Mouse (Mus musculus) heart, adult 2 months (tissue): ENCODE measurements at regions not wholly inside any gene's neighbourhood (a gene's known extent, or its start where the extent isn't known, plus 50 kb on each side); places are given as distances from the start of the nearest gene placed in this dataset.

Source experiments
- DNase-seq, 2 experiments: peaks; one replicate each; pipeline ENCODE4 v3.0.0; 2021
- H3K27ac ChIP-seq: fragments of 200-600 bp; 2 replicates; pipeline ENCODE4 v1.8.1; 2022
- H3K27me3 ChIP-seq: fragments of 200-500 bp; 2 replicates; pipeline ENCODE4 v1.6.1; 2012; ENCODE audit warnings: mild to moderate bottlenecking, low read length, inconsistent platforms, mixed read lengths; ENCODE audit not compliant: control insufficient read depth, insufficient read depth
- H3K36me3 ChIP-seq: fragments of 200-500 bp; 2 replicates; pipeline ENCODE4 v1.6.1; 2012; ENCODE audit warnings: low read length, inconsistent platforms; ENCODE audit not compliant: control insufficient read depth, insufficient read depth
- H3K4me1 ChIP-seq: fragments of 200-500 bp; 2 replicates; pipeline ENCODE4 v1.6.1; 2011; ENCODE audit warnings: low read length; ENCODE audit not compliant: control insufficient read depth, insufficient read depth
- H3K4me3 ChIP-seq: fragments of 200-600 bp; 2 replicates; pipeline ENCODE4 v1.8.1; 2022
- H3K79me2 ChIP-seq: fragments of 200-500 bp; replicated peaks from 2 replicates; pipeline ENCODE4 v1.6.1; 2012; ENCODE audit warnings: mild to moderate bottlenecking, inconsistent platforms, low read length, moderate library complexity, mixed read lengths; ENCODE audit not compliant: control insufficient read depth, insufficient read depth
- H3K9ac ChIP-seq: fragments of 200-500 bp; 2 replicates; pipeline ENCODE4 v1.6.1; 2012; ENCODE audit warnings: low read depth, mild to moderate bottlenecking, control low read depth, inconsistent platforms, low read length, mixed read lengths
- CTCF ChIP-seq: fragments of 200-600 bp; IDR thresholded peaks from 2 replicates; pipeline ENCODE4 v1.8.1; 2022; ENCODE audit warnings: antibody characterized with exemption, mild to moderate bottlenecking, moderate library complexity
- EP300 ChIP-seq: fragments of 200-500 bp; IDR thresholded peaks from 2 replicates; pipeline ENCODE4 v1.6.1; 2011; ENCODE audit warnings: low read depth, low read length, control low read depth; ENCODE audit not compliant: insufficient read depth
- POLR2A ChIP-seq: fragments of 200-500 bp; IDR thresholded peaks from 2 replicates; pipeline ENCODE4 v1.6.1; 2011; ENCODE audit warnings: mild to moderate bottlenecking, low read depth, low read length, control low read depth; ENCODE audit not compliant: insufficient read depth
- WGBS: fragments of 180-500 bp; shearing (Covaris S2); methylation state at CpG from one replicate; pipeline ENCODE4 v1.1.7; 2018; 5-methylcytosine and 5-hydroxymethylcytosine counted together
- intact Hi-C: fragments of 180-260 bp; cut with DNase I; formaldehyde crosslinking; loops from one replicate; pipeline ENCODE4 v1.15.1; 2025

DNA sequence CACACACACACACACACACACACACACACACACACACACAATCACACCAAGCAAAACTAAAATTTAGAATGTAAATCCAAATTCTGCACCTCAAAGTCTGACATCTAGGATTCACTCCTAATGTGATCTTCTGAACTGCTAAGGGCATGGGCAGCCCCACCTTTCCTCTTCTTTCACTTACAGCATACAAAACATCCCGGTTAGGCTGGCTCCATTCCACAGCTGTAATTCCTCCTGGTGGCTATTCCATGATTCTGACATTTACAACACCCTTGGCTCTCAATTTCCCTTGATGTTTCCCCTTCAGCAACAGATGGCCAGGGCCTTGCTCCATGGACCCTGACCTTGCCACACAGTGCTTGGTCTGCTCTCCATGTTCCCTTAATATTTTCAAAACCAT, 423.6 kb upstream of the Sox11 start:
- Histone ChIP-seq H3K36me3 (no peaks in the 10 kb centered on the region), H3K79me2 (no peaks in the 10 kb centered on the region), H3K4me1 (no peaks in the 10 kb centered on the region), H3K27ac (no peak overlapping the region), H3K9ac (no peak overlapping the region), H3K27me3 (no peaks in the 10 kb centered on the region), H3K4me3 (no peak overlapping the region)
- intact Hi-C loops, result no loop called here
- DNase-seq, result no peak
- no peak for TF ChIP-seq EP300
- TF ChIP-seq POLR2A, result no peak
- no peak for TF ChIP-seq CTCF
- WGBS, result 13% methylated on average over 1 of the region's 1 CpGs

DNA sequence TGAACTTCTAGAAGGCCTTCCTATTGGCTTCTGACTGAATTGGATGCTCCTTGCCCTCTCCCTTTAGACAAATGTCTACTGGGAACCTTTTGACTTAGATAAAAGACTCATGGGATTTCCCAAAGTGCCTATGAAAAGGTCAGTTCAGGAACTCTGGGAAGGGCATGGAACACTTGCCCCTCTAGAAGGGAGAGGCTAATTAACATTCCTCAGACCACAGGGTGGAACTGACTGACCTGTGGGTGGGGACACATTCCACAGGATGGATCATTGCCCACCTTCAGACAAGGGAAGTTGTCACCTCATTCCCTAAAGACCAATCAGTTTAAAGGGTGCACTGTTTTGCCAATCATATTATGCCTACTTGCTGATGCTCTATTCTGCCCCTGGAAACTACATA, 416.6 kb upstream of the Sox11 start:
- no peak for DNase-seq
- Histone ChIP-seq H3K27ac (no peak overlapping the region), H3K79me2 (no peaks in the 10 kb centered on the region), H3K4me3 (no peak overlapping the region), H3K36me3 (no peaks in the 10 kb centered on the region), H3K9ac (no peak overlapping the region), H3K4me1 (no peaks in the 10 kb centered on the region), H3K27me3 (no peaks in the 10 kb centered on the region)
- intact Hi-C loops, result no loop called here
- TF ChIP-seq POLR2A, result no peak
- no peak for TF ChIP-seq EP300
- no peak for TF ChIP-seq CTCF

DNA sequence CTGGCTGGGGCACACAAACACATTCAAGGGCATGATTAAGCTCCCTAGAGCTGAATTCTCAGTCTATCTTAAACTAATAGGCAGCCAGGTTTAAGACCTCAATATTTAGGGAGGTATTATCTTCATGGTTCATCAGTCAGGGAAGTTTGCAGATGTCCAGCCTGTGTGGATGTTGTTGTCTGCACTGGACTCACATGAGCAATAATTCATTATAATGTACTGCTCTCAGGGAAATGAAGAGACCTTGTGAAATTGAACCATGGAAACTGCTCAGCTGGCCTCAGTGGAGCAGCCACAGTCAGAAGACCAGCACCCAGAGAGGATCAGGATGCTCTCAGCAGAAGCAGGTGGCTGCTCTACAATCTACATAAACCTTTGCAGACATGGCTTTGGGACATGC, 415.3 kb upstream of the Sox11 start:
- H3K4me3 ChIP-seq, result no peak overlapping the region
- DNase-seq, result no peak

DNA sequence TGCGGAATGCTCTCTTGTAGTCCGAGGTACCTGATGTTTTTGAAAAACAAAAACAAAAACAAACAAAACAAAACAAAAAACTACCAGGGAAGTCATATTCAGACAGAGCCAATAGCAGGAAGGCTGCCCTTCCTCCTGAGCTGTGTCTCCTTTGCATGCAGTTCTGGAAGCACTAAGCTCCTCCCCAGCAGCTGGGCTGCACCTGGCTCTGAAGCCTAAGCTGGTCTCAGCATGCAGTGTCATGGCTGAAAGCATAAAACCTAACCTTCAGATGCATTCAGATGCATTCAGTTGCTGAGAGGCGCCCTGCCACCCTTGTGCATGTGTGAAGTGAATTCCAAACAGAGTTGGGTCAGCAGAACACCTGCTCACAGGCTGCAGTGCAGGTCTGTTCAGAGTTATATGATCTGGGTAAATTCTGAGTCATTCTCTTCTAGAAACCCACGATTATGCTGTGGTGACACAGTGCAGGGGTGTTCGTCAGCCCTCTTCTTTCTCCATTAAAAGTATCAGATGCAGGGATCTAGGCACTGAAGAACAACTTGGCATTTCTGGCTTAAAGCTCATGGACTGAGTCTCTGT, 382.3 kb upstream of the Sox11 start:
- Histone ChIP-seq H3K4me1 (no peaks in the 10 kb centered on the region), H3K36me3 (no peaks in the 10 kb centered on the region), H3K4me3 (no peak overlapping the region), H3K27me3 (no peaks in the 10 kb centered on the region), H3K79me2 (no peaks in the 10 kb centered on the region), H3K27ac (no peak overlapping the region), H3K9ac (no peak overlapping the region)
- TF ChIP-seq EP300 (no peak), CTCF (no peak), POLR2A (no peak)
- 61% methylated on average over 5 of the region's 5 CpGs for WGBS
- intact Hi-C loops, result no loop called here
- no peak for DNase-seq

More for the DNA sequence above, 415.3 kb upstream of the Sox11 start:
- TF ChIP-seq CTCF, result no peak
- TF ChIP-seq EP300, result no peak
- TF ChIP-seq POLR2A, result no peak
- Histone ChIP-seq H3K79me2 (no peaks in the 10 kb centered on the region), H3K36me3 (no peaks in the 10 kb centered on the region), H3K4me1 (no peaks in the 10 kb centered on the region), H3K27ac (no peak overlapping the region), H3K9ac (no peak overlapping the region), H3K27me3 (no peaks in the 10 kb centered on the region)
- intact Hi-C loops, result no loop called here

DNA sequence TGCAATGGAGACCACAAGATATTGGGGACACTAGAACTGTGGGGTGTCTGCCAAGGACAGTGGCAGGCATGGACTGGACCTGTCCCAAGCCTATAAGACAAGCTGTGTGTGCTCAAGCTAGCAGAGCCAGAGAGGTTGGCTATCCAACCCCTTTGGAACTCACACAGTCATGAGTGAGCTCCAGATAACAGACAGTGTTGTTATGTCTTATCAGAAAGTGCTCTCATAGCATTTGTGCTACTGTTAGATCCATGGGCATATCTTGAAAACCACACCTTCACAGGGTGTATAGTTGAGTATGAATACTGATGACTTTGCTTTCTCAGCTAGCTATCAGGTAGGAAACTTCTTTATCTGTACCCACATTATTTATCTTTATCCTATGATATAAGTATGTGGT, 338.1 kb upstream of the Sox11 start:
- H3K9ac ChIP-seq, result no peak overlapping the region
- no peaks in the 10 kb centered on the region for H3K36me3 ChIP-seq
- H3K4me1 ChIP-seq, result no peaks in the 10 kb centered on the region
- H3K27ac ChIP-seq, result no peak overlapping the region
- intact Hi-C loops, result no loop called here
- no peaks in the 10 kb centered on the region for H3K79me2 ChIP-seq
- DNase-seq, result no peak
- no peaks in the 10 kb centered on the region for H3K27me3 ChIP-seq
- no peak overlapping the region for H3K4me3 ChIP-seq
- TF ChIP-seq POLR2A (no peak), EP300 (no peak), CTCF (no peak)

DNA sequence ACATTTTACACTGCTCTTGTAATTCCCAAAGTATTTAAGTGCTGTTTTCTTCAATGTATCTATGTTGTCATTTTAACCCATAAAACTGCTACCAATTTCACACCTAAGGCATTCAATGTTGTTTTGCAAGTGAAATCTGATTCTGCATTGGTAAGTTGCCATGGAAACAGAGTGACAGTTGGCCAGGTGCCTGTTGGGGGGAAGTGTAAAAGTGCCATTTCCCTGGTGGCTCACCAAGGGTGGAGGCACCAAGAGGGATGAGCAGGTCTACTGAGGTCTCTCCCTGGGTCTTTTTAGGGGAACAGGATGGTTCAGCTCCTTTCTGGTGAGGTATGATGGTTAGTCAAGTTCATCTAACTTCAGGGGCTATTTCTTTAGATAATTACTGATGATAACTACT, 331.0 kb upstream of the Sox11 start:
- no peak overlapping the region for H3K4me3 ChIP-seq
- intact Hi-C loops, result no loop called here
- TF ChIP-seq POLR2A (no peak), CTCF (no peak), EP300 (no peak)

DNA sequence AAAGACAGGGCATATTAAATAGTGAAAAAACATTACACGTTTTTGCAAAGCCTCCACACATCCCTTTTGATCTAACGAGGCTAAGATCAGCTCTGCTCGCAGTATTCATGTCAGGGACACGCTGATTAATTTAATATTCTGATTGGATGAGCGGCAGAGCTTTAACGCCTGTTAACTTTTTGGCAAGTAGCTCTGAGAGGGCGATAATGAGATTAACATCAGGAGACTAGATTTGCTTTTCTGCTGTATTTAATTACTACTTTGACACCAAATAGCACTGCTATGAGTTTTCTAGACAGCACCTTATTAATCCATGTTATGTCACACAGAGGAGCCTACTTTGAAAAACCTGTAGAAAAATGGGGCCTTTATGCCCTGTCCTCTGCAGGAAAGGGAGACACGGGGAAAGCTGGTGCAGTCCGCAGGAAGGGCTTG, 328.3 kb upstream of the Sox11 start:
- no peak for DNase-seq
- intact Hi-C loops, result no loop called here
- no peak overlapping the region for H3K9ac ChIP-seq
- WGBS, result 54% methylated on average over 9 of the region's 9 CpGs
- H3K27ac ChIP-seq, result no peak overlapping the region
- H3K79me2 ChIP-seq, result no peaks in the 10 kb centered on the region
- H3K4me1 ChIP-seq, result no peaks in the 10 kb centered on the region
- no peaks in the 10 kb centered on the region for H3K36me3 ChIP-seq
- H3K27me3 ChIP-seq, result no peaks in the 10 kb centered on the region
- TF ChIP-seq POLR2A (no peak), CTCF (no peak), EP300 (no peak)
- H3K4me3 ChIP-seq, result no peak overlapping the region

More for the DNA sequence above, 331.0 kb upstream of the Sox11 start:
- no peaks in the 10 kb centered on the region for H3K36me3 ChIP-seq
- DNase-seq, result no peak
- no peak overlapping the region for H3K27ac ChIP-seq
- H3K9ac ChIP-seq, result no peak overlapping the region
- H3K4me1 ChIP-seq, result no peaks in the 10 kb centered on the region
- no peaks in the 10 kb centered on the region for H3K79me2 ChIP-seq
- no peaks in the 10 kb centered on the region for H3K27me3 ChIP-seq
